Mouse (Mus musculus) C2C12 (cell line): ENCODE results near the gene Pdhx.

Source experiments
- CTCF ChIP-seq: IDR thresholded peaks from one replicate; pipeline ENCODE4 v1.5.1; 2011; ENCODE audit not compliant: control insufficient read depth, insufficient read depth, insufficient read length
- MAX ChIP-seq: IDR thresholded peaks from one replicate; pipeline ENCODE4 v1.6.1; 2011; ENCODE audit warnings: mild to moderate bottlenecking, control low read depth

DNA sequence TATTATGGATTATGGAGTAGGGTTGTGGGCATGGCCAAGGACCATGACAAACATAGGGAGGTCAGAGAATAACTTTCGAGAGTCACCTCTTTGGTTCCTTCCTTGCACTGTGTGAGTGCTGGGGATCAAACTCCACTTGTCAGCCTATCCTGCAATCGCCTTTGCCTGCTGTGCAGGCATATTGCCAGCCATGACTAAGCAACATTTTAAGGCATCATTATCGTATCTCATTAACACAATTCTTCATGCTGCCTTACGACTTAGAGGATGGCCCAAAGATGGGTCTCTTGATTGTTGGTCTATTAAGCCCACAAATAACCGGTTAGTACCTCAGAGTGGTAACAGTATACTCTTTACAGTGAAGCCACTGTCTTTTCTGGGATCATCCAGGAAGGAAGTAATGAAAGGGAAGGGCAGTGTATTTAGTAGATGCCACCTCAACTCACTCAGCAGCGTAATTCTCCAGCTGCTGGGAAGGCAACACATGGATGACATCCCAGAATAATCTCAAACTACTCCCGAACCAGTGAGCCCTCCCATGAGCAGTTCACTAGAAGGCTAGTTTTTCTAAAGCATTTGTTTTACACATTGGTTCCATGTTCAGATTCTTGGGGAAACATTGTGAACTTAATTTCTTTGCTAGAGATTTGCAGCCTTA, 46.0 kb upstream of the Pdhx start:
- TF ChIP-seq CTCF = no peak
- no peak for TF ChIP-seq MAX
